Mouse (Mus musculus): ENCODE measurements around the gene Serinc1. TPM values are rescaled to one million over a fixed set of nuclear protein-coding genes. Genes with fewer than 3 reads are reported as not detected.

Serinc1 gene
- polyA plus RNA-seq, 1 experiment from 2014 or later = 162 TPM

Other genes starting within 250 kb of the Serinc1 start
- gene Hsf2, start 46.1 kb downstream of the Serinc1 start, polyA plus RNA-seq (2014; fragmentation: Nextera tagmentation; extraction: Ambion mirVana) = 38.9 and 39.8 TPM in 2 replicates
- 0.59 and 1.7 TPM in 2 replicates for gene Pkib, start 99.5 kb upstream of the Serinc1 start, polyA plus RNA-seq (2014; fragmentation: Nextera tagmentation; extraction: Ambion mirVana)